Mouse (Mus musculus) embryonic facial prominence, embryonic 14.5 days (tissue): Measurements from ENCODE around the gene Rabl2. TPM values are rescaled to one million over a fixed set of nuclear protein-coding genes. Genes with fewer than 3 reads are reported as not detected.

ENCODE experiments used
- ATAC-seq: fragments of 200-750 bp; cut with Nextera tagmentation; 2 replicates; pipeline ENCODE4 v1.8.0; 2017; ENCODE audit warnings: low read depth, moderate number of reproducible peaks, moderate TSS enrichment
- DNase-seq: peaks from one replicate; pipeline ENCODE4 v3.0.0-alpha.2; 2015; ENCODE audit warnings: low spot score
- H3K27ac ChIP-seq: fragments of 300-500 bp; sonication (generic); replicated peaks from 2 replicates; pipeline ENCODE4 v1.5.1; 2014; ENCODE audit warnings: low read depth, mild to moderate bottlenecking, low read length, moderate library complexity
- H3K27me3 ChIP-seq: fragments of 300-500 bp; sonication (generic); replicated peaks from 2 replicates; pipeline ENCODE4 v1.6.1; 2014; ENCODE audit warnings: low read length; ENCODE audit not compliant: control insufficient read depth, insufficient read depth
- H3K36me3 ChIP-seq: fragments of 300-500 bp; sonication (generic); 2 replicates; pipeline ENCODE4 v1.6.1; 2014; ENCODE audit warnings: low read length, mixed read lengths; ENCODE audit not compliant: control insufficient read depth, insufficient read depth
- H3K4me1 ChIP-seq: fragments of 300-500 bp; sonication (generic); 2 replicates; pipeline ENCODE4 v1.6.1; 2014; ENCODE audit warnings: antibody characterized with exemption, low read length; ENCODE audit not compliant: control insufficient read depth, insufficient read depth
- H3K4me2 ChIP-seq: fragments of 300-500 bp; sonication (generic); 2 replicates; pipeline ENCODE4 v1.6.1; 2014; ENCODE audit warnings: low read depth, mild to moderate bottlenecking, low read length, moderate library complexity, mixed read lengths
- H3K4me3 ChIP-seq: fragments of 300-500 bp; sonication (generic); 2 replicates; pipeline ENCODE4 v1.5.1; 2014; ENCODE audit warnings: low read depth, mild to moderate bottlenecking, low read length
- H3K9ac ChIP-seq: fragments of 300-500 bp; sonication (generic); 2 replicates; pipeline ENCODE4 v1.6.1; 2014; ENCODE audit warnings: low read depth, mild to moderate bottlenecking, low read length, moderate library complexity, mixed read lengths
- H3K9me3 ChIP-seq: fragments of 300-500 bp; sonication (generic); 2 replicates; pipeline ENCODE4 v1.6.1; 2016; ENCODE audit warnings: low read length; ENCODE audit not compliant: control insufficient read depth
- WGBS: fragments of 180-500 bp; shearing (Covaris S2); extraction: QIAGEN DNeasy Blood & Tissue Kit; methylation state at CpG from one replicate; pipeline ENCODE4 v1.1.7; 2014; 5-methylcytosine and 5-hydroxymethylcytosine counted together
- polyA plus RNA-seq: library from polyadenylated mRNA; unstranded; fragments of >200 nt; fragmentation: Nextera tagmentation; extraction: Ambion mirVana; gene quantifications from 2 replicates; pipeline ENCODE4 v1.2.1, GENCODE M21; 2014

The Rabl2 gene
- polyA plus RNA-seq, 1 experiment from 2014 or later: 45.7 TPM

GRCm38 (mm10) chr15:89557179-89557995, 34.3 kb downstream of the Rabl2 start:
- Histone ChIP-seq H3K27ac (no peak overlapping the region), H3K4me1 (peaks cover 17% of the 10 kb centered on the region; the same call in 1 of the 2 replicates), H3K27me3 (peaks cover 39% of the 10 kb centered on the region), H3K9ac (peak overlapping the region; percentile 22; the same call in 1 of the 2 replicates), H3K9me3 (no peaks in the 10 kb centered on the region), H3K36me3 (0 out of 2 replicates have a peak, but pooled peaks cover 5% of the 10 kb centered on the region), H3K4me3 (peak overlapping the region; percentile 26), H3K4me2 (peak overlapping the region; percentile 49)
- no peak for ATAC-seq
- no peak for DNase-seq
- 14% methylated on average over 38 of the region's 40 CpGs for WGBS

- Histone ChIP-seq H3K9me3 (no peaks in the 10 kb centered on the region), H3K4me2 (peak overlapping the region; percentile 49), H3K4me3 (0 out of 2 replicates have a peak overlapping the region, but pooled peaks have one; percentile 2), H3K9ac (no peak overlapping the region), H3K36me3 (0 out of 2 replicates have a peak, but pooled peaks cover 8% of the 10 kb centered on the region), H3K4me1 (peaks cover 17% of the 10 kb centered on the region; the same call in 1 of the 2 replicates), H3K27ac (no peak overlapping the region), H3K27me3 (peaks cover 39% of the 10 kb centered on the region)
- 21% methylated on average over 12 of the region's 23 CpGs for WGBS
- ATAC-seq: peak; percentile 42; the same call in 1 of the 2 replicates
- no peak for DNase-seq
Observed at GRCm38 (mm10) chr15:89556401-89557178, 35.1 kb downstream of the Rabl2 start.

DNA sequence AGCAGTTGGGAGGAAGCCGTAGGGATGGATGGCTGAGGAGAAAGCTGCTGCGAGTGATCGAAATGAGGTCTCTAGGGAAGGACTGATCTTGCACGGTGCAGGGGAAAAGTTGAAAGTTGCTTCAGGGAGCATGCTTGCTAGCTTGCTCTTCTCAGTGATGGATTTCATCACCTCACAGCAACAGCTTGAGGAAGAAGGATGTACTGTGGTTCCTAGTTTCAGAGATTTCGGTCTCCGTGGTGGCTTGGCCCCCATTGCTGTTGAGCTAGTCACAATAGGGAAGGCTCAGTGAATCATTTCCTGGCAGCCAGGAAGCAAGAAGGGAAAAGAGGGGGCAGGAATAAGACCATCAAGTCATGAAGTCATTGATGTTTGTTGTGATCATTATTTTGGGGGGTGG, 36.1 kb downstream of the Rabl2 start:
- H3K27me3 ChIP-seq: peaks cover 39% of the 10 kb centered on the region
- 84% methylated on average over 6 of the region's 6 CpGs for whole genome bisulfite sequencing
- H3K9me3 ChIP-seq: no peaks in the 10 kb centered on the region

GRCm38 (mm10) chr15:89551733-89552132, 40.0 kb downstream of the Rabl2 start:
- Histone ChIP-seq H3K4me1 (peaks cover 9% of the 10 kb centered on the region; the same call in 1 of the 2 replicates), H3K27ac (no peak overlapping the region), H3K9ac (no peak overlapping the region), H3K9me3 (no peaks in the 10 kb centered on the region), H3K27me3 (peaks cover 24% of the 10 kb centered on the region), H3K36me3 (peaks cover 21% of the 10 kb centered on the region; the same call in 1 of the 2 replicates), H3K4me3 (no peak overlapping the region), H3K4me2 (no peak overlapping the region)
- DNase-seq: no peak
- WGBS: 89% methylated on average over 1 of the region's 1 CpGs
- no peak for ATAC-seq

More for the DNA sequence above, 36.1 kb downstream of the Rabl2 start:
- Histone ChIP-seq H3K27ac (no peak overlapping the region), H3K4me1 (peaks cover 17% of the 10 kb centered on the region; the same call in 1 of the 2 replicates), H3K9ac (no peak overlapping the region), H3K36me3 (peaks cover 11% of the 10 kb centered on the region; the same call in 1 of the 2 replicates), H3K4me3 (no peak overlapping the region), H3K4me2 (no peak overlapping the region)
- DNase-seq: no peak
- no peak for ATAC-seq

GRCm38 (mm10) chr15:89550506-89550905, 41.2 kb downstream of the Rabl2 start:
- no peak overlapping the region for H3K27ac ChIP-seq
- peaks cover 21% of the 10 kb centered on the region; the same call in 1 of the 2 replicates for H3K36me3 ChIP-seq
- H3K4me3 ChIP-seq: no peak overlapping the region
- DNase-seq (no peak), ATAC-seq (no peak)
- H3K9ac ChIP-seq: no peak overlapping the region
- H3K4me1 ChIP-seq: peaks cover 5% of the 10 kb centered on the region; the same call in 1 of the 2 replicates
- WGBS: 87% methylated on average over 8 of the region's 8 CpGs
- H3K4me2 ChIP-seq: no peak overlapping the region
- peaks cover 12% of the 10 kb centered on the region for H3K27me3 ChIP-seq
- no peaks in the 10 kb centered on the region for H3K9me3 ChIP-seq

- no peaks in the 10 kb centered on the region for H3K9me3 ChIP-seq
- WGBS: 51% methylated on average over 7 of the region's 11 CpGs
- H3K4me2 ChIP-seq: peak overlapping the region; percentile 52
- ATAC-seq (peak; percentile 5; the same call in 1 of the 2 replicates), DNase-seq (no peak)
- peaks cover 5% of the 10 kb centered on the region; the same call in 1 of the 2 replicates for H3K4me1 ChIP-seq
- H3K27me3 ChIP-seq: peaks cover 12% of the 10 kb centered on the region
- H3K36me3 ChIP-seq: peaks cover 21% of the 10 kb centered on the region; the same call in 1 of the 2 replicates
- no peak overlapping the region for H3K27ac ChIP-seq
- no peak overlapping the region for H3K4me3 ChIP-seq
- H3K9ac ChIP-seq: no peak overlapping the region
Observed at GRCm38 (mm10) chr15:89548837-89549236, 42.9 kb downstream of the Rabl2 start.

DNA sequence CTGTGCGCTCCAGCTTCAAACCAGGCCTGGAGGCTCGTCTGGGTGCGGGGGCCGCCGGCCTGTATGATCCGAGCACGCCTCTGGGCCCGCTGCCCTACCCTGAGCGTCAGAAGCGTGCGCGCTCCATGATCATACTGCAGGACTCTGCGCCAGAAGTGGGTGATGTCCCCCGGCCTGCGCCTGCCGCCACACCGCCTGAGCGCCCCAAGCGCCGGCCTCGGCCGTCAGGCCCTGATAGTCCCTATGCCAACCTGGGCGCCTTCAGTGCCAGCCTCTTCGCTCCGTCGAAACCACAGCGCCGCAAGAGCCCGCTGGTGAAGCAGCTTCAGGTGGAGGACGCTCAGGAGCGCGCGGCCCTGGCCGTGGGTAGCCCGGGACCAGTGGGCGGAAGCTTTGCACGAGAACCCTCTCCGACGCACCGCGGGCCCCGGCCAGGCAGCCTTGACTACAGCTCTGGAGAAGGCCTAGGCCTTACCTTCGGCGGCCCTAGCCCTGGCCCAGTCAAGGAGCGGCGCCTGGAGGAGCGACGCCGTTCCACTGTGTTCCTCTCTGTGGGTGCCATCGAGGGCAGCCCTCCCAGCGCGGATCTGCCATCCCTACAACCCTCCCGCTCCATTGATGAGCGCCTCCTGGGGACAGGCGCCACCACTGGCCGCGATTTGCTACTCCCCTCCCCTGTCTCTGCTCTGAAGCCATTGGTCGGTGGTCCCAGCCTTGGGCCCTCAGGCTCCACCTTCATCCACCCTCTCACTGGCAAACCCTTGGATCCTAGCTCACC, 43.7 kb downstream of the Rabl2 start:
- peaks cover 27% of the 10 kb centered on the region for H3K36me3 ChIP-seq
- ATAC-seq: peak; percentile 80

More for the DNA sequence above, 43.7 kb downstream of the Rabl2 start:
- DNase-seq: peak; percentile 33
- Histone ChIP-seq H3K4me2 (peak overlapping the region; percentile 52), H3K9me3 (no peaks in the 10 kb centered on the region), H3K4me1 (peaks cover 5% of the 10 kb centered on the region; the same call in 1 of the 2 replicates), H3K9ac (peak overlapping the region; percentile 51), H3K4me3 (peak overlapping the region; percentile 26), H3K27me3 (peaks cover 12% of the 10 kb centered on the region), H3K27ac (no peak overlapping the region)
- 22% methylated on average over 37 of the region's 58 CpGs for WGBS
